ENCODE assay signal across 26 mouse cellular contexts in genomic region chr5:129879888-129880287, GRCm38 (mm10).
"Had no signal": no experiment of that assay in that cellular context is flagged by ENCODE, and none has a peak within 500 bp of the region (broad histone marks: within the 10 kb centered on the region; RNA-seq: fewer than 3 reads in every experiment).

No protein-coding gene starts in this region.

- H3K9ac ChIP-seq: heart, embryonic 13.5 days; heart, embryonic 15.5 days; hindbrain, embryonic 12.5 days; hindbrain, embryonic 14.5 days; limb, embryonic 13.5 days; limb, embryonic 15.5 days; liver, embryonic 12.5 days; liver, embryonic 14.5 days had no signal

- ATAC-seq: hindbrain, embryonic 16.5 days; inflammation-experienced regulatory T-cells, adult 6 months; liver, embryonic 12.5 days had no signal

- H3K4me1 ChIP-seq: hindbrain, embryonic 10.5 days; limb, embryonic 15.5 days had no signal

- DNase-seq: gastrocnemius, postnatal 14 days; gastrocnemius, postnatal 36 days; heart, adult 11 months; heart, adult 2 months; heart, postnatal 14 days; heart, postnatal 4 days; kidney, adult 11 months; kidney, adult 2 months; kidney, adult 9 months; kidney, postnatal 14 days; kidney, postnatal 36 days; layer of hippocampus, adult 9-11 months; layer of hippocampus, postnatal 36 days; left cerebral cortex, postnatal 4 days had no signal

- H3K4me3 ChIP-seq: heart, adult 2 months; heart, embryonic 13.5 days; heart, embryonic 15.5 days; hindbrain, embryonic 10.5 days; hindbrain, embryonic 12.5 days; limb, embryonic 13.5 days; limb, embryonic 15.5 days; liver, embryonic 12.5 days had no signal

- H3K4me2 ChIP-seq: heart, embryonic 11.5 days; heart, embryonic 13.5 days; heart, embryonic 15.5 days; hindbrain, embryonic 12.5 days; hindbrain, embryonic 14.5 days; limb, embryonic 13.5 days; limb, embryonic 15.5 days; liver, embryonic 12.5 days had no signal

- H3K9me3 ChIP-seq: heart, embryonic 13.5 days; heart, embryonic 15.5 days; hindbrain, embryonic 10.5 days; hindbrain, embryonic 12.5 days; limb, embryonic 13.5 days; limb, embryonic 15.5 days; liver, embryonic 12.5 days had no signal

- H3K27me3 ChIP-seq: heart, embryonic 13.5 days; heart, embryonic 15.5 days; hindbrain, embryonic 12.5 days; limb, embryonic 13.5 days; limb, embryonic 15.5 days; liver, embryonic 12.5 days had no signal

- H3K27ac ChIP-seq: heart, adult 2 months; heart, embryonic 13.5 days; heart, embryonic 15.5 days; hindbrain, embryonic 10.5 days; hindbrain, embryonic 12.5 days; hindbrain, embryonic 14.5 days; limb, embryonic 13.5 days; limb, embryonic 15.5 days; liver, embryonic 12.5 days; liver, embryonic 14.5 days had no signal
